Mouse (Mus musculus) embryonic facial prominence, embryonic 11.5 days (tissue): ENCODE results near the gene Shox2. TPM values are rescaled to one million over a fixed set of nuclear protein-coding genes. Genes with fewer than 3 reads are reported as not detected.

Experiments used
- ATAC-seq: fragments of 200-750 bp; cut with Nextera tagmentation; replicated peaks from 2 replicates; pipeline ENCODE4 v1.8.0; 2017; ENCODE audit warnings: low read depth; ENCODE audit not compliant: insufficient number of reproducible peaks, low FRiP score, low TSS enrichment
- DNase-seq: peaks from one replicate; pipeline ENCODE4 v3.0.0-alpha.2; 2015; ENCODE audit warnings: low spot score
- H3K27ac ChIP-seq: fragments of 300-500 bp; sonication (generic); replicated peaks from 2 replicates; pipeline ENCODE4 v1.5.1; 2014; ENCODE audit warnings: mild to moderate bottlenecking, low read depth, low read length, control low read depth
- H3K27me3 ChIP-seq: fragments of 300-500 bp; sonication (generic); 2 replicates; pipeline ENCODE4 v1.6.1; 2014; ENCODE audit warnings: mild to moderate bottlenecking, low read length, moderate library complexity, mixed read lengths; ENCODE audit not compliant: control insufficient read depth, insufficient read depth
- H3K36me3 ChIP-seq: fragments of 300-500 bp; sonication (generic); replicated peaks from 2 replicates; pipeline ENCODE4 v1.6.1; 2014; ENCODE audit warnings: low read depth, mild to moderate bottlenecking, low read length, moderate library complexity, mixed read lengths; ENCODE audit not compliant: control insufficient read depth, insufficient read depth
- H3K4me1 ChIP-seq: fragments of 300-500 bp; sonication (generic); 2 replicates; pipeline ENCODE4 v1.6.1; 2014; ENCODE audit warnings: low read length, mixed read lengths; ENCODE audit not compliant: control insufficient read depth, insufficient read depth
- H3K4me2 ChIP-seq: fragments of 300-500 bp; sonication (generic); 2 replicates; pipeline ENCODE4 v1.6.1; 2014; ENCODE audit warnings: low read depth, mild to moderate bottlenecking, control low read depth, low read length, moderate library complexity
- H3K4me3 ChIP-seq: fragments of 300-500 bp; sonication (generic); 2 replicates; pipeline ENCODE4 v1.5.1; 2014; ENCODE audit warnings: low read depth, low read length, control low read depth
- H3K9ac ChIP-seq: fragments of 300-500 bp; sonication (generic); replicated peaks from 2 replicates; pipeline ENCODE4 v1.6.1; 2014; ENCODE audit warnings: mild to moderate bottlenecking, control low read depth, low read length
- H3K9me3 ChIP-seq: fragments of 300-500 bp; sonication (generic); replicated peaks from 2 replicates; pipeline ENCODE4 v1.6.1; 2016; ENCODE audit warnings: mild to moderate bottlenecking, low read length, inconsistent platforms, mixed read lengths; ENCODE audit not compliant: control insufficient read depth
- WGBS: fragments of 180-500 bp; shearing (Covaris S2); extraction: QIAGEN DNeasy Blood & Tissue Kit; methylation state at CpG from one replicate; pipeline ENCODE4 v1.1.7; 2014; 5-methylcytosine and 5-hydroxymethylcytosine counted together
- polyA plus RNA-seq: library from polyadenylated mRNA; unstranded; fragments of >200 nt; fragmentation: Nextera tagmentation; extraction: Ambion mirVana; gene quantifications from 2 replicates; pipeline ENCODE4 v1.2.1, GENCODE M21; 2014

Shox2 gene
- polyA plus RNA-seq, 1 experiment from 2014 or later = 20.7 TPM

DNA sequence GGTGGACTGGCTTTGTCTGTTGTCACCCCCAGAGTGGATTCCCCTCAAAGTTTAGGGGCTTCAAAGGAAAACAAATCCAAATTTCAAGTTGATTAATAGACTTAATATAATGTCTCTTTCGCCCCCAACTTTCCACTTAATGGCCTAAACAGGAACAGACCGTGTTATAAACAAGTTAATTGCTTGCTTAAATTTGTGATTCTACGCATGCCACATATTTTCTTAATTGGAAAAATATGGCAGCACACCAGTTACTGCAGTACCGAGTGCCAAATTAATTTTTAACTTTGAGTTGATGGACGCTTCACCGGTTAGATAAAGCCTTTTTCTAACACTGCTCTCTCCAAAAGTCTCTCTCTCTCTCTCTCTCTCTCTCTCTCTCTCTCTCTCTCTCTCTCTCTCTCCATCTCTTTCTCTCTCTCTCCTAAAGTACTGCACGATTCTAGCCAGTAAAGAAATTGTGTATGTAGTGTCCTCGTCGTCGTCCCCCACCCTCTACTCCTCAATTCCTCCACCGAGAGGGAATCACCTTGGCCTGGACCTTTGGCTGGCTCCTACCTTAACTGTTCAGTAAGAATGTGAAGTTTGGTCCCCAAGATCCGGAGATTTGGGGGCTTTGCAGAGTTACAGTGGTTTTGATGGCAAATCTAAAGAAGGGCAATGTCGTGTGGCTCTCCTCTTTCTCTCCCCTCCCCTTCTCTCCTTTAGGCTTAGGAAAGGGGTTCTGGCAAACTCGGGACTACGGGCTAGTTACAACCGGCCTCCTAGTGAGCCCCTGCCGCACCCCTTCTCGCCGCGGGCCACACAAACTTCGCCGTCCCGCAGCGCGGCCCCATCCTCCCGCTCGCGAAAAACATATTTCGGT, 1.2 kb downstream of the Shox2 start:
- ATAC-seq (no peak), DNase-seq (no peak)
- Histone ChIP-seq H3K9me3 (no peaks in the 10 kb centered on the region), H3K36me3 (no peaks in the 10 kb centered on the region), H3K9ac (peak overlapping the region; percentile 54), H3K4me3 (peak overlapping the region; percentile 56), H3K27ac (peak overlapping the region; percentile 72), H3K4me1 (no peaks in the 10 kb centered on the region; the same call in 1 of the 2 replicates), H3K4me2 (peak overlapping the region; percentile 68), H3K27me3 (peaks cover 7% of the 10 kb centered on the region)
- under 1% methylated on average over 29 of the region's 29 CpGs for whole genome bisulfite sequencing

DNA sequence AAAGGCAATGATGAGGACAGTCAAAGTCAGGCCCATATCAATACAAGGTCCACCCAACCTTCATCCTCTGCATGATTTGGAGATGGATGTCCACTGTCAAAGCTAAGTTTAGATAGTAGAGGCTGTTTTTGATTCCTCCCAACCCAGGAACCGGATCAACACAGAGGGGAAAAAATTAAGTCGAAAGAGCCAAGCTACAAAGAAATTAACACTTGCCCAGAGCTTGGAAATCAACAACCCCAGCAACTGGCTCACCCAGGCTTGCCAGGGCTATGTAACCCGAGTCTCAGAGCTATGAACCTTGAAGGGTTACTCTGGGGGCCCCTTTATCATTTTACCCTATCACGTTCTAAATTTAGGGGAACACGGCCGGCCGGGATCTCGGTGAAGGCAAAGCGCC, 2.1 kb downstream of the Shox2 start:
- WGBS = 2% methylated on average over 9 of the region's 9 CpGs
- peak overlapping the region; percentile 44; the same call in 1 of the 2 replicates for H3K4me2 ChIP-seq
- DNase-seq (no peak), ATAC-seq (no peak)
- H3K36me3 ChIP-seq = no peaks in the 10 kb centered on the region
- H3K4me3 ChIP-seq = peak overlapping the region; percentile 56
- H3K27ac ChIP-seq = no peak overlapping the region
- H3K9ac ChIP-seq = no peak overlapping the region; the same call in 1 of the 2 replicates
- no peaks in the 10 kb centered on the region; the same call in 1 of the 2 replicates for H3K4me1 ChIP-seq
- peaks cover 9% of the 10 kb centered on the region for H3K27me3 ChIP-seq
- H3K9me3 ChIP-seq = no peaks in the 10 kb centered on the region

DNA sequence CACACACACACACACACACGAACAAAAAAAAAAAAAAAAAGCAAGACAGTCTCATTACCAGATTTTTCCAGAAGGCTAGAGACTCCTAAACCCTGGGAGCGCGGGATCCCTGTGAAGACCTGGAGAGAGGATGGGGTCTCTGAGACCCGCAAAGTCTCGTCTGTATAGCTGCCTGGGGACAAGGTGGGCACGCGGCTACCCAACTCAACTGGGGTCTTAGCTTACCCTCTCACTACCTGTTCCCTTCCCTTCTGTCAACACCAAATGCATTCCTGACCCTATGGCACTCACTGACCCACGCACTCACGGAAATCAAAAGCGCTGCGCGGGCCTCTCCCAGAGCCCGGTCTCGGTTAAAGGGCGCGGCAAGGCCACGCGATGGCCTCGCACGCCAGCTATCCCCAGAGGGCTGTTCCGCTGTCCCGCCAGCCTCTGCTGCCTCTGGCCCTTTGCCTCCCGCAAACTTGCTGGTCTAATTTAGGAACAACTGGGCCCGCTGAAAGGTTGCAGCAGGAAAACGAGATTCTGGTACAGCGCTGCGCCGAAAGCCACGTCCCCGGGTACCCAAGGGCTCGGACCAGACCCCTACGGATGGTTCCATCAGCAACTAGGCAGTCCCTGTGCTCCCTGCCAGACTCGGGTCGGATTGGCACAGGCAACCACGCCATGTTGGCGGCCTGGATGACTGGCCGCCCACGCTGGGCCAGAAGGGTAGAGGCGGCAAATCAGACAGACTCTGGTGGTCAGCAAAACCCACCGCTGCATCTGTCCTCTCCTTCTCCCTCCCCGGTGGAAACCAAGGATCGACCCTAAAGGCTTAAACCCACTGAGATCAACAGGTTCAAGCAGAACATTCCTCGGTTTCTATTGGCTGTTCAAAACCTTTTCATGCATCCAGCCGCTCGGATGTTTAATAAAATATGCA, 2.9 kb downstream of the Shox2 start:
- H3K27me3 ChIP-seq = peaks cover 16% of the 10 kb centered on the region
- H3K4me2 ChIP-seq = peak overlapping the region; percentile 44
- no peaks in the 10 kb centered on the region; the same call in 1 of the 2 replicates for H3K4me1 ChIP-seq
- peak overlapping the region; percentile 56 for H3K4me3 ChIP-seq
- ATAC-seq = no peak
- DNase-seq = no peak
- H3K27ac ChIP-seq = 0 out of 2 replicates have a peak overlapping the region, but pooled peaks have one; percentile 10
- no peaks in the 10 kb centered on the region for H3K36me3 ChIP-seq
- no peaks in the 10 kb centered on the region for H3K9me3 ChIP-seq
- WGBS = under 1% methylated on average over 45 of the region's 45 CpGs
- H3K9ac ChIP-seq = peak overlapping the region; percentile 30

DNA sequence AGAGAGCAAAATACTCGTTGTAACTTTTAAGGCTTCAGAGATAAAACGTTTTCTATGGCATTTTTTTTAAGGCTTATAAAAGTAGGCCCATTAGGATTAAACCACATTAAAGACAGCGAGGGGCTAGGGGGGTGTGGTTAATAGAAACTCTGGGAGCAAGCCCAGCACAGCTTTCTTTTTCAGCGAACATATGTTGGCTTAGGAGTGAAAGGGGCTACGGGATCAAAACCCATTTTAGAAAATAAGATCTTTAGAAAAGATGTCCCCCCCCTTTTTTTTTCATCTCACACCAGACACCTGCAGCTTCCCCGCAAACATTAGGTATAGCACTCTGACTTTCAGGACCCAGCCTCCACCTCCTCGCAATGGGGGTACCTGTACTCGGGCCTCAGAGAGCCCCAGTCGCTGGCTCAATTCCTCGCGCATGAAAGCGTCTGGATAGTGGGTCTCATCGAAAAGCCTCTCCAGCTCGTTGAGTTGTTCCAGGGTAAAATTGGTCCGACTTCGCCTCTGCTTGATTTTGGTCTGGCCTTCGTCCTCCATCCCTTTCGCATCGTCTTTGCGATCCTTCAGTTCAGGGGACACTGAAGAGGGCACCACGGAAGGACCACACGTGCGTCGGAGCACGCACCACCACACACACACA, 3.6 kb downstream of the Shox2 start:
- Histone ChIP-seq H3K36me3 (no peaks in the 10 kb centered on the region), H3K4me3 (peak overlapping the region; percentile 22; the same call in 1 of the 2 replicates), H3K9ac (peak overlapping the region; percentile 26), H3K27me3 (peaks cover 22% of the 10 kb centered on the region), H3K9me3 (no peaks in the 10 kb centered on the region), H3K27ac (no peak overlapping the region), H3K4me2 (no peak overlapping the region), H3K4me1 (no peaks in the 10 kb centered on the region; the same call in 1 of the 2 replicates)
- ATAC-seq = no peak
- DNase-seq = no peak
- 1% methylated on average over 25 of the region's 25 CpGs for WGBS

DNA sequence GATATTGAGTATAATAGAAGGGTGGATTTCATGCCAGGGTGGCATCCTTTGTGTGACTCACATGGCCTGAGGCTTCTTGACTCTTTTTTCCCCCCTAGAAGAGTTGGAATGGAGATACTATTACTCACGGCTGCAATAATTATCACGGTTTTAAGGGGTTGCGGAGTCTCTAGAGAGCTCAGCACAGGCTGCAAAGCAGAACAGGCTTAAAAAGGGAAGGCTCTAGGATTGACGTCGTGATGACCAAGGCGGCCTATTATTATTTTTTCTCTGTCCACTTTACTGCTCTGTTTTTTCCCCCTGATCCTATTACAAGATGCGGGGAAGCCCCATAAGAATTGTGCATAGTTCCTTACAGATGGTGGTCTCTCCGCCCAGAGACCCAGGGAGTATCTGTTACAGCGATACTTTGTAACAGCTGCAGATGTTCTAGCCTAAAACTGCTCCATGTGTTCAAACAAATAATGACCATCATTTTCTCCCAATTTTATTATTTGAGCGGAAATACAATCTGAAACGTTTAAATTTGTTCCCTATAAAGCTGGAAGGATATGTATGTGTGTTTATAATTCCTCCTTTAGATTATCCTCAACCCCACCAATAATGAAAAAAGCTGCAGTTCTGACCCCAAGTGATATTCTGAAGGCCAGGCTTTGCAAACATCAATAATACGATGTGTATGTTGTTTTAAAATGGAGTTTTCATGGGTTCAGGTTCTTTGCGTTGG, 4.5 kb downstream of the Shox2 start:
- H3K9ac ChIP-seq = no peak overlapping the region
- no peak for ATAC-seq
- peaks cover 24% of the 10 kb centered on the region for H3K27me3 ChIP-seq
- no peaks in the 10 kb centered on the region; the same call in 1 of the 2 replicates for H3K4me1 ChIP-seq
- peak; percentile 68 for DNase-seq
- no peak overlapping the region for H3K27ac ChIP-seq
- H3K4me3 ChIP-seq = no peak overlapping the region
- no peaks in the 10 kb centered on the region for H3K9me3 ChIP-seq
- H3K4me2 ChIP-seq = no peak overlapping the region; the same call in 1 of the 2 replicates
- no peaks in the 10 kb centered on the region for H3K36me3 ChIP-seq
- WGBS = 3% methylated on average over 13 of the region's 13 CpGs

DNA sequence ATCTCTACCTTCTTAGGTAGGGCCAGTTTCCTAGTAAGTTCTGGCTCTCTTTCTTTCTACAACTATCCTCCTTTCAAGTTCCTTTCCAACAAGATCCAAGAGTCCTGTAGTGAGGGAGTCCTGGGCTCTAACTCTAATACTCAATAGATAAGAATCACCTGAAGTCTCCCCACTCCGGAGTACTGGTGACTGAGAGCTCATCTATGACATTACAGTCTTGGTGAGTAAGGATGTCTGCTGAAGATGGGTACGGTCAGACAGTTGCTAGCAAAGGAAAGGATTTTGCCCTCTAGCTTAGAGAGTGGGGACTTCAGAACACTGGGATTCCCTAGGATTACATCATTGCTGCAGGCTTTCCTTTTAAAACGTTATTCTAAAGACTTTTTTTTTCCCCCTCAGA, 7.1 kb downstream of the Shox2 start:
- Histone ChIP-seq H3K9me3 (no peaks in the 10 kb centered on the region), H3K4me2 (no peak overlapping the region), H3K36me3 (no peaks in the 10 kb centered on the region), H3K9ac (no peak overlapping the region), H3K4me3 (no peak overlapping the region), H3K4me1 (peaks cover 4% of the 10 kb centered on the region; the same call in 1 of the 2 replicates), H3K27ac (no peak overlapping the region), H3K27me3 (peaks cover 38% of the 10 kb centered on the region)
- ATAC-seq (no peak), DNase-seq (no peak)
- WGBS = 18% methylated on average over 3 of the region's 3 CpGs

DNA sequence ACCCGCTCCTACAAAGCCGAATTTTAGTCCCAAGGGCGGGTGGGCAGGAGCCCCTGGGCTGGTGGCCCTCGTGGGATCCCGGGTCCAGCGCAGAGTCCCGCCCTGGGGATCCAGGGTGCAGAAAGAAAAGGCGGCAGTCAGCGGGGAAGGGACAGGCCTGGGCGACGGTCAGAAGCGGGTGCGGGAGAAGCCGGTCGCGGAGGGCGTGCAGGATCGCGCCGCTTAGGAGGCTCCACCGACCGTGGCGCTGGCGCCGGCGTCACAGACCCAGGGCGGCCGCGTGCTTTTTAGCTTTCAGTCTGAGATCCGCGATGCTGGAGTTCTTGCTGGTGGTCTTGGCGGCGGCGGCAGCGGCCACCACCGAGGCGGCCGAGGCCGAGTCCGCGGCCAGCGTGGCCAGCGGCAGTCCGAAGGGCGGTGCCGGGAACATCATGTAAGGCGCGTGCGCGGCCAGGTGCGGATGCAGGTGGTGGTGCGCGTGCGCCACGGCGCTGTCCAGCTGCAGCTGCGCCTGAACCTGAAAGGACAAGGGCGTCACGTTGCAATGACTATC, 8.1 kb downstream of the Shox2 start:
- DNase-seq (peak; percentile 83), ATAC-seq (peak; percentile 55)
- Histone ChIP-seq H3K4me2 (peak overlapping the region; percentile 93), H3K9me3 (no peaks in the 10 kb centered on the region), H3K4me1 (peaks cover 4% of the 10 kb centered on the region; the same call in 1 of the 2 replicates), H3K36me3 (no peaks in the 10 kb centered on the region), H3K27me3 (peaks cover 38% of the 10 kb centered on the region), H3K4me3 (peak overlapping the region; percentile 45), H3K9ac (peak overlapping the region; percentile 58), H3K27ac (no peak overlapping the region)
- whole genome bisulfite sequencing = under 1% methylated on average over 59 of the region's 59 CpGs
